Mouse (Mus musculus) megakaryocyte, embryonic 14.5 days (primary cell): Measurements from ENCODE around the gene Sox5.

Source experiments
- FLI1 ChIP-seq: IDR thresholded peaks from 2 replicates; pipeline ENCODE4 v1.6.1; 2012; ENCODE audit warnings: low read length, inconsistent platforms, mixed read lengths
- GATA1 ChIP-seq: IDR thresholded peaks from 3 replicates; pipeline ENCODE4 v1.6.1; 2012; ENCODE audit warnings: mixed read lengths, low read length, inconsistent platforms, borderline replicate concordance

- TF ChIP-seq FLI1: no peak
- no peak for TF ChIP-seq GATA1
Measured at GRCm38 (mm10) chr6:143888556-143888955, 893.2 kb downstream of the Sox5 start.
